Mouse (Mus musculus): Measurements from ENCODE around the gene Tmem184b.
A peak's percentile ranks its signal among the peaks of the same experiment; 100 is the strongest.

The Tmem184b gene

GRCm38 (mm10) chr15:79400134-79400974 is 3.0 kb downstream of the Tmem184b start:
- DNase-seq (ENCODE audit: low read depth, low spot score) = no peak

GRCm38 (mm10) chr15:79399231-79400052 is 3.9 kb downstream of the Tmem184b start:
- no peak for DNase-seq (ENCODE audit: low read depth, low spot score)

GRCm38 (mm10) chr15:79396736-79397135 is 6.6 kb downstream of the Tmem184b start:
- peak; percentile 73 for DNase-seq (ENCODE audit: low read depth, low spot score)

GRCm38 (mm10) chr15:79395281-79395680 is 8.1 kb downstream of the Tmem184b start:
- no peak for DNase-seq (ENCODE audit: low read depth, low spot score)

- no peak for DNase-seq (ENCODE audit: low read depth, low spot score)
Measured at GRCm38 (mm10) chr15:79394842-79395241, 8.5 kb downstream of the Tmem184b start.

- DNase-seq (ENCODE audit: low read depth, low spot score) = no peak
Measured at GRCm38 (mm10) chr15:79393101-79393500, 10.3 kb downstream of the Tmem184b start.

- DNase-seq (ENCODE audit: low read depth, low spot score) = no peak
Measured at GRCm38 (mm10) chr15:79392527-79392926, 10.8 kb downstream of the Tmem184b start.

- no peak for DNase-seq (ENCODE audit: low read depth, low spot score)
Measured at GRCm38 (mm10) chr15:79391447-79392093, 11.8 kb downstream of the Tmem184b start.

- DNase-seq (ENCODE audit: low read depth, low spot score) = no peak
Measured at GRCm38 (mm10) chr15:79390434-79390833, 12.9 kb downstream of the Tmem184b start.

GRCm38 (mm10) chr15:79388171-79388570 is 15.2 kb downstream of the Tmem184b start:
- no peak for DNase-seq (ENCODE audit: low read depth, low spot score)

- DNase-seq (ENCODE audit: low read depth, low spot score) = no peak
Measured at GRCm38 (mm10) chr15:79387611-79388010, 15.8 kb downstream of the Tmem184b start.

- no peak for DNase-seq (ENCODE audit: low read depth, low spot score)
Measured at GRCm38 (mm10) chr15:79387081-79387480, 16.3 kb downstream of the Tmem184b start.

- DNase-seq (ENCODE audit: low read depth, low spot score) = no peak
Measured at GRCm38 (mm10) chr15:79381644-79382043, 21.7 kb downstream of the Tmem184b start.

- peak; percentile 73 for DNase-seq (ENCODE audit: low read depth, low spot score)
Measured at GRCm38 (mm10) chr15:79380468-79381444, 22.6 kb downstream of the Tmem184b start.

- DNase-seq (ENCODE audit: low read depth, low spot score) = no peak
Measured at GRCm38 (mm10) chr15:79379658-79380057, 23.7 kb downstream of the Tmem184b start.

- no peak for DNase-seq (ENCODE audit: low read depth, low spot score)
Measured at GRCm38 (mm10) chr15:79378608-79379007, 24.8 kb downstream of the Tmem184b start.

GRCm38 (mm10) chr15:79377681-79378080 is 25.7 kb downstream of the Tmem184b start:
- no peak for DNase-seq (ENCODE audit: low read depth, low spot score)

- no peak for DNase-seq (ENCODE audit: low read depth, low spot score)
Measured at GRCm38 (mm10) chr15:79374760-79375159, 28.6 kb downstream of the Tmem184b start.

- DNase-seq (ENCODE audit: low read depth, low spot score) = no peak
Measured at GRCm38 (mm10) chr15:79370281-79370843, 33.0 kb downstream of the Tmem184b start.

GRCm38 (mm10) chr15:79369452-79370280 is 33.7 kb downstream of the Tmem184b start:
- no peak for DNase-seq (ENCODE audit: low read depth, low spot score)

Measured in CD4-positive helper T cell, adult 2 months (primary cell).